Mouse (Mus musculus) spleen, adult 18-20 months (tissue): Measurements from ENCODE around the gene Cap2.

Source experiments
- DNase-seq, 2 experiments: peaks; one replicate each; pipeline ENCODE4 v3.0.0; 2022; ENCODE audit warnings: mixed read lengths in 2 of 2

Cap2 gene

GRCm38 (mm10) chr13:46501800-46502389 lies at the start of gene Cap2:
Gene Cap2, plus strand, starts transcription at chr13:46501848.
- DNase-seq: peak; percentile 25 to 37

- DNase-seq: no peak
Measured at GRCm38 (mm10) chr13:46459546-46459945, 42.1 kb upstream of the Cap2 start.

- no peak for DNase-seq
Measured at GRCm38 (mm10) chr13:46462280-46462679, 39.4 kb upstream of the Cap2 start.

GRCm38 (mm10) chr13:46463764-46464163 lies 37.9 kb upstream of the Cap2 start:
- DNase-seq: no peak

- no peak for DNase-seq
Measured at GRCm38 (mm10) chr13:46468251-46468650, 33.4 kb upstream of the Cap2 start.

GRCm38 (mm10) chr13:46469536-46469935 lies 32.1 kb upstream of the Cap2 start:
- no peak for DNase-seq

- no peak for DNase-seq
Measured at GRCm38 (mm10) chr13:46481271-46481670, 20.4 kb upstream of the Cap2 start.

GRCm38 (mm10) chr13:46485605-46486004 lies 16.0 kb upstream of the Cap2 start:
- no peak for DNase-seq

GRCm38 (mm10) chr13:46488166-46488565 lies 13.5 kb upstream of the Cap2 start:
- no peak for DNase-seq

GRCm38 (mm10) chr13:46490644-46491043 lies 11.0 kb upstream of the Cap2 start:
- DNase-seq: no peak

GRCm38 (mm10) chr13:46502390-46502891 lies 793 bp downstream of the Cap2 start:
- no peak for DNase-seq

- DNase-seq: no peak
Measured at GRCm38 (mm10) chr13:46507944-46508343, 6.3 kb downstream of the Cap2 start.

GRCm38 (mm10) chr13:46508823-46509222 lies 7.2 kb downstream of the Cap2 start:
- no peak for DNase-seq

GRCm38 (mm10) chr13:46510460-46510859 lies 8.8 kb downstream of the Cap2 start:
- DNase-seq: no peak

- no peak for DNase-seq
Measured at GRCm38 (mm10) chr13:46514484-46514883, 12.8 kb downstream of the Cap2 start.

- no peak for DNase-seq
Measured at GRCm38 (mm10) chr13:46515120-46515523, 13.5 kb downstream of the Cap2 start.

GRCm38 (mm10) chr13:46515524-46515923 lies 13.9 kb downstream of the Cap2 start:
- no peak for DNase-seq

- DNase-seq: no peak
Measured at GRCm38 (mm10) chr13:46516183-46516582, 14.5 kb downstream of the Cap2 start.

- DNase-seq: no peak
Measured at GRCm38 (mm10) chr13:46517211-46517685, 15.6 kb downstream of the Cap2 start.

GRCm38 (mm10) chr13:46521482-46521881 lies 19.8 kb downstream of the Cap2 start:
- no peak for DNase-seq

GRCm38 (mm10) chr13:46522798-46523197 lies 21.1 kb downstream of the Cap2 start:
- DNase-seq: no peak

- DNase-seq: no peak
Measured at GRCm38 (mm10) chr13:46523235-46523634, 21.6 kb downstream of the Cap2 start.

- DNase-seq: no peak
Measured at GRCm38 (mm10) chr13:46523712-46524111, 22.1 kb downstream of the Cap2 start.

- no peak for DNase-seq
Measured at GRCm38 (mm10) chr13:46525295-46526255, 23.9 kb downstream of the Cap2 start.
